Mouse (Mus musculus): ENCODE data around the gene Mbtps2. TPM values are rescaled to one million over a fixed set of nuclear protein-coding genes. Genes with fewer than 3 reads are reported as not detected.

The Mbtps2 gene
- polyA plus RNA-seq, 1 experiment from 2014 or later, result 23.8 TPM

GRCm38 (mm10) chrX:157612894-157613293, 14.4 kb upstream of the Mbtps2 start:
- Histone ChIP-seq H3K36me3 (ENCODE audit: control insufficient read depth, insufficient read depth, low read length) (no peaks in the 10 kb centered on the region), H3K27me3 (replicated peaks; ENCODE audit: control insufficient read depth, insufficient read depth, low read length) (no peaks in the 10 kb centered on the region), H3K4me1 (replicated peaks; ENCODE audit: control insufficient read depth, insufficient read depth, low read length) (no peaks in the 10 kb centered on the region), H3K9me3 (ENCODE audit: control insufficient read depth, low read length) (no peaks in the 10 kb centered on the region), H3K27ac (ENCODE audit: low read depth) (no peak overlapping the region), H3K4me2 (ENCODE audit: low read length) (peak overlapping the region; percentile 39), H3K9ac (ENCODE audit: low read length) (no peak overlapping the region), H3K4me3 (ENCODE audit: low read depth, low read length) (no peak overlapping the region)
- ATAC-seq (replicated peaks; ENCODE audit: low FRiP score, low TSS enrichment, low read depth) (0 out of 2 replicates have a peak, but pooled peaks have one; percentile 23), DNase-seq (ENCODE audit: low spot score) (no peak)
- WGBS, result 24% methylated on average over 32 of the region's 32 CpGs

- Histone ChIP-seq H3K27me3 (replicated peaks; ENCODE audit: control insufficient read depth, insufficient read depth, low read length) (no peaks in the 10 kb centered on the region), H3K27ac (ENCODE audit: low read depth) (no peak overlapping the region), H3K4me2 (ENCODE audit: low read length) (no peak overlapping the region), H3K4me3 (ENCODE audit: low read depth, low read length) (no peak overlapping the region), H3K9me3 (ENCODE audit: control insufficient read depth, low read length) (no peaks in the 10 kb centered on the region), H3K36me3 (ENCODE audit: control insufficient read depth, insufficient read depth, low read length) (no peaks in the 10 kb centered on the region), H3K4me1 (replicated peaks; ENCODE audit: control insufficient read depth, insufficient read depth, low read length) (no peaks in the 10 kb centered on the region), H3K9ac (ENCODE audit: low read length) (no peak overlapping the region)
- ATAC-seq (replicated peaks; ENCODE audit: low FRiP score, low TSS enrichment, low read depth) (no peak), DNase-seq (ENCODE audit: low spot score) (no peak)
- WGBS, result 16% methylated on average over 3 of the region's 3 CpGs
Observed at GRCm38 (mm10) chrX:157601450-157601849, 2.9 kb upstream of the Mbtps2 start.

GRCm38 (mm10) chrX:157597585-157598185, 830 bp downstream of the Mbtps2 start:
- DNase-seq (ENCODE audit: low spot score) (no peak), ATAC-seq (replicated peaks; ENCODE audit: low FRiP score, low TSS enrichment, low read depth) (no peak; the same call in 1 of the 2 replicates)
- WGBS, result 14% methylated on average over 17 of the region's 17 CpGs
- Histone ChIP-seq H3K4me1 (replicated peaks; ENCODE audit: control insufficient read depth, insufficient read depth, low read length) (no peaks in the 10 kb centered on the region), H3K27me3 (replicated peaks; ENCODE audit: control insufficient read depth, insufficient read depth, low read length) (no peaks in the 10 kb centered on the region), H3K9ac (ENCODE audit: low read length) (peak overlapping the region; percentile 82), H3K9me3 (ENCODE audit: control insufficient read depth, low read length) (no peaks in the 10 kb centered on the region), H3K4me2 (ENCODE audit: low read length) (peak overlapping the region; percentile 57), H3K27ac (ENCODE audit: low read depth) (peak overlapping the region; percentile 90), H3K36me3 (ENCODE audit: control insufficient read depth, insufficient read depth, low read length) (no peaks in the 10 kb centered on the region), H3K4me3 (ENCODE audit: low read depth, low read length) (peak overlapping the region; percentile 51)

- no peaks in the 10 kb centered on the region for H3K4me1 ChIP-seq (replicated peaks; ENCODE audit: control insufficient read depth, insufficient read depth, low read length)
- H3K4me2 ChIP-seq (ENCODE audit: low read length), result peak overlapping the region; percentile 57
- ATAC-seq (replicated peaks; ENCODE audit: low FRiP score, low TSS enrichment, low read depth) (no peak), DNase-seq (ENCODE audit: low spot score) (no peak)
- H3K9ac ChIP-seq (ENCODE audit: low read length), result peak overlapping the region; percentile 82; the same call in 1 of the 2 replicates
- 81% methylated on average over 5 of the region's 5 CpGs for WGBS
- H3K27ac ChIP-seq (ENCODE audit: low read depth), result no peak overlapping the region
- H3K36me3 ChIP-seq (ENCODE audit: control insufficient read depth, insufficient read depth, low read length), result no peaks in the 10 kb centered on the region
- no peaks in the 10 kb centered on the region for H3K9me3 ChIP-seq (ENCODE audit: control insufficient read depth, low read length)
- H3K27me3 ChIP-seq (replicated peaks; ENCODE audit: control insufficient read depth, insufficient read depth, low read length), result no peaks in the 10 kb centered on the region
- H3K4me3 ChIP-seq (ENCODE audit: low read depth, low read length), result peak overlapping the region; percentile 51
Observed at GRCm38 (mm10) chrX:157596802-157597201, 1.7 kb downstream of the Mbtps2 start.

- Histone ChIP-seq H3K4me3 (ENCODE audit: low read depth, low read length) (no peak overlapping the region), H3K27ac (ENCODE audit: low read depth) (no peak overlapping the region), H3K27me3 (replicated peaks; ENCODE audit: control insufficient read depth, insufficient read depth, low read length) (no peaks in the 10 kb centered on the region), H3K4me2 (ENCODE audit: low read length) (no peak overlapping the region), H3K9ac (ENCODE audit: low read length) (no peak overlapping the region), H3K36me3 (ENCODE audit: control insufficient read depth, insufficient read depth, low read length) (0 out of 2 replicates have a peak, but pooled peaks cover under 1% of the 10 kb centered on the region), H3K4me1 (replicated peaks; ENCODE audit: control insufficient read depth, insufficient read depth, low read length) (no peaks in the 10 kb centered on the region), H3K9me3 (ENCODE audit: control insufficient read depth, low read length) (no peaks in the 10 kb centered on the region)
- ATAC-seq (replicated peaks; ENCODE audit: low FRiP score, low TSS enrichment, low read depth), result no peak
- DNase-seq (ENCODE audit: low spot score), result no peak
- WGBS, result 84% methylated on average over 6 of the region's 6 CpGs
Observed at GRCm38 (mm10) chrX:157595927-157596326, 2.6 kb downstream of the Mbtps2 start.

- DNase-seq (ENCODE audit: low spot score), result no peak
- H3K4me1 ChIP-seq (replicated peaks; ENCODE audit: control insufficient read depth, insufficient read depth, low read length), result no peaks in the 10 kb centered on the region
- 0 out of 2 replicates have a peak, but pooled peaks cover 9% of the 10 kb centered on the region for H3K36me3 ChIP-seq (ENCODE audit: control insufficient read depth, insufficient read depth, low read length)
- no peak for ATAC-seq (replicated peaks; ENCODE audit: low FRiP score, low TSS enrichment, low read depth)
- no peak overlapping the region for H3K4me2 ChIP-seq (ENCODE audit: low read length)
- no peak overlapping the region for H3K27ac ChIP-seq (ENCODE audit: low read depth)
- no peak overlapping the region for H3K9ac ChIP-seq (ENCODE audit: low read length)
- no peaks in the 10 kb centered on the region for H3K27me3 ChIP-seq (replicated peaks; ENCODE audit: control insufficient read depth, insufficient read depth, low read length)
- H3K9me3 ChIP-seq (ENCODE audit: control insufficient read depth, low read length), result no peaks in the 10 kb centered on the region
- WGBS, result 72% methylated on average over 2 of the region's 2 CpGs
- H3K4me3 ChIP-seq (ENCODE audit: low read depth, low read length), result no peak overlapping the region
Observed at GRCm38 (mm10) chrX:157594606-157595005, 3.9 kb downstream of the Mbtps2 start.

- H3K4me2 ChIP-seq (ENCODE audit: low read length), result no peak overlapping the region
- no peaks in the 10 kb centered on the region for H3K4me1 ChIP-seq (replicated peaks; ENCODE audit: control insufficient read depth, insufficient read depth, low read length)
- no peak overlapping the region for H3K9ac ChIP-seq (ENCODE audit: low read length)
- H3K9me3 ChIP-seq (ENCODE audit: control insufficient read depth, low read length), result no peaks in the 10 kb centered on the region
- ATAC-seq (replicated peaks; ENCODE audit: low FRiP score, low TSS enrichment, low read depth) (no peak), DNase-seq (ENCODE audit: low spot score) (no peak)
- no peak overlapping the region for H3K27ac ChIP-seq (ENCODE audit: low read depth)
- 0 out of 2 replicates have a peak, but pooled peaks cover 9% of the 10 kb centered on the region for H3K36me3 ChIP-seq (ENCODE audit: control insufficient read depth, insufficient read depth, low read length)
- 58% methylated on average over 5 of the region's 5 CpGs for WGBS
- H3K27me3 ChIP-seq (replicated peaks; ENCODE audit: control insufficient read depth, insufficient read depth, low read length), result no peaks in the 10 kb centered on the region
- H3K4me3 ChIP-seq (ENCODE audit: low read depth, low read length), result no peak overlapping the region
Observed at GRCm38 (mm10) chrX:157587001-157587400, 11.5 kb downstream of the Mbtps2 start.

- Histone ChIP-seq H3K27ac (ENCODE audit: low read depth) (no peak overlapping the region), H3K9me3 (ENCODE audit: control insufficient read depth, low read length) (no peaks in the 10 kb centered on the region), H3K36me3 (ENCODE audit: control insufficient read depth, insufficient read depth, low read length) (0 out of 2 replicates have a peak, but pooled peaks cover 9% of the 10 kb centered on the region), H3K4me1 (replicated peaks; ENCODE audit: control insufficient read depth, insufficient read depth, low read length) (no peaks in the 10 kb centered on the region), H3K27me3 (replicated peaks; ENCODE audit: control insufficient read depth, insufficient read depth, low read length) (no peaks in the 10 kb centered on the region), H3K9ac (ENCODE audit: low read length) (no peak overlapping the region), H3K4me3 (ENCODE audit: low read depth, low read length) (no peak overlapping the region), H3K4me2 (ENCODE audit: low read length) (no peak overlapping the region)
- ATAC-seq (replicated peaks; ENCODE audit: low FRiP score, low TSS enrichment, low read depth), result no peak
- DNase-seq (ENCODE audit: low spot score), result no peak
Observed at GRCm38 (mm10) chrX:157586397-157586796, 12.1 kb downstream of the Mbtps2 start.

- Histone ChIP-seq H3K36me3 (ENCODE audit: control insufficient read depth, insufficient read depth, low read length) (no peaks in the 10 kb centered on the region; the same call in 1 of the 2 replicates), H3K27ac (ENCODE audit: low read depth) (no peak overlapping the region), H3K4me2 (ENCODE audit: low read length) (no peak overlapping the region), H3K9ac (ENCODE audit: low read length) (no peak overlapping the region), H3K4me3 (ENCODE audit: low read depth, low read length) (no peak overlapping the region), H3K9me3 (ENCODE audit: control insufficient read depth, low read length) (no peaks in the 10 kb centered on the region), H3K27me3 (replicated peaks; ENCODE audit: control insufficient read depth, insufficient read depth, low read length) (no peaks in the 10 kb centered on the region), H3K4me1 (replicated peaks; ENCODE audit: control insufficient read depth, insufficient read depth, low read length) (no peaks in the 10 kb centered on the region)
- DNase-seq (ENCODE audit: low spot score) (no peak), ATAC-seq (replicated peaks; ENCODE audit: low FRiP score, low TSS enrichment, low read depth) (no peak)
- WGBS, result 89% methylated on average over 6 of the region's 6 CpGs
Observed at GRCm38 (mm10) chrX:157579108-157579614, 19.4 kb downstream of the Mbtps2 start.
